Mouse (Mus musculus) MEL (cell line): ENCODE results near the gene Olfm2. TPM values are rescaled to one million over a fixed set of nuclear protein-coding genes. Genes with fewer than 3 reads are reported as not detected.

Source experiments
- BHLHE40 ChIP-seq: IDR thresholded peaks from 2 replicates; pipeline ENCODE4 v1.6.1; 2012; ENCODE audit warnings: low read depth, mild to moderate bottlenecking, inconsistent platforms, low read length, improper control_type of control experiment, borderline replicate concordance
- EP300 ChIP-seq, 2 experiments: IDR thresholded peaks; 2 replicates each; pipeline ENCODE4 v1.6.1; 2011; ENCODE audit warnings: improper control_type of control experiment in 2 of 2, low read length in 2 of 2, low read depth in 1 of 2, mild to moderate bottlenecking in 1 of 2
- HCFC1 ChIP-seq: IDR thresholded peaks from 2 replicates; pipeline ENCODE4 v1.6.1; 2012; ENCODE audit warnings: low read depth, mild to moderate bottlenecking, inconsistent platforms, low read length, improper control_type of control experiment, moderate library complexity
- MAX ChIP-seq: IDR thresholded peaks from 2 replicates; pipeline ENCODE4 v1.6.1; 2011; ENCODE audit warnings: low read length, improper control_type of control experiment
- MXI1 ChIP-seq: IDR thresholded peaks from 2 replicates; pipeline ENCODE4 v1.6.1; 2011; ENCODE audit warnings: mild to moderate bottlenecking, low read depth, low read length, improper control_type of control experiment
- MYB ChIP-seq: IDR thresholded peaks from 2 replicates; pipeline ENCODE4 v1.6.1; 2011; ENCODE audit warnings: mild to moderate bottlenecking, low read depth, low read length, improper control_type of control experiment
- USF2 ChIP-seq, 2 experiments: IDR thresholded peaks; 2 replicates each; pipeline ENCODE4 v1.6.1; 2011 to 2012; ENCODE audit warnings: improper control_type of control experiment in 2 of 2, low read length in 2 of 2, borderline replicate concordance in 1 of 2, inconsistent platforms in 1 of 2, low read depth in 1 of 2, mild to moderate bottlenecking in 1 of 2; ENCODE audit not compliant: insufficient read depth in 1 of 2
- polyA plus RNA-seq, 2 experiments: library from polyadenylated mRNA; stranded (reverse) in 1 of 2; unstranded in 1 of 2; fragments of >175 nt in 1 of 2; fragments of >200 nt in 1 of 2; gene quantifications; 2 replicates each; pipeline versions ENCODE4 v1.2.1 to v1.2.4; 2012; ENCODE audit warnings: low replicate concordance in 2 of 2, low read depth in 1 of 2; ENCODE audit not compliant: insufficient read length in 2 of 2, insufficient read depth in 1 of 2, missing spikeins in 1 of 2
- total RNA-seq: library from RNA; depleted of rRNA; stranded (reverse); fragments of 300-350 nt; gene quantifications from 2 replicates; pipeline ENCODE4 v1.2.3, GENCODE M21; 2012; rRNA removed

Gene Olfm2
- total and polyA plus RNA-seq, 3 experiments: 0.54 to 1.9 TPM; not detected in 1

DNA sequence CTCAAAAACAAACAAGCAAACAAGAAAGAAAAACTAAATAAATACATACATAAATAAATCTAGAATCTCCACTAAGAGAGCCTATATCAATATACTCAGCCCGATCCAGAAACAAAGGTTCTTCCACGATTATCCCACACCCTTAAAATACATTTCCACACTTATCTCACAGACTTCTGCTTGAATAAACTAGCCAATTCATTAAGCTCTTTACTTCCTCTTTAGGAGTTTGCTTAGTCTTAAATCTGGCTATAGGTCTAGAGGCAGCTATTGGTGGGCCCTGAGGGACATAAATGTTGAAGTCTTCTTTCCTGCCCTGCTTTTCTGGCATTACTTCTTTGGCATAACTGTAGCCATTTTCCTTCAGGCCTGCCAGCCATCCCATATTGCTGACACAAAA is 114.8 kb downstream of the Olfm2 start (continued):
- TF ChIP-seq EP300 (IDR thresholded peaks at IDR 0.05; ENCODE audit: low read depth in 1 of 2, low read length in 2 of 2) (peak in 1 of 2 experiments; percentile 68; a peak in 2 of 4 replicates), HCFC1 (0 out of 2 replicates have a peak, but pooled peaks have one; percentile 30), MYB (no peak), MAX (no peak), MXI1 (no peak), BHLHE40 (no peak), USF2 (IDR thresholded peaks at IDR 0.05; ENCODE audit: borderline replicate concordance in 1 of 2, insufficient read depth in 1 of 2, low read depth in 1 of 2, low read length in 2 of 2) (no peak)

Other genes starting within 250 kb of the Olfm2 start
- 68.1 and 88.0 TPM in 2 replicates for gene Zfp266, start 224.9 kb downstream of the Olfm2 start, total RNA-seq
- 10 to 100 TPM; 30.7 to 31.5 TPM for gene Zfp266, start 224.9 kb downstream of the Olfm2 start, polyA plus RNA-seq
- gene Zfp846, start 165.1 kb downstream of the Olfm2 start, total RNA-seq: 7.8 and 10.2 TPM in 2 replicates
- gene Zfp846, start 165.1 kb downstream of the Olfm2 start, polyA plus RNA-seq: 10 to 100 TPM in 1 of 2 experiments, not detected in 1; 11.2 TPM
- gene Ubl5, start 103.5 kb downstream of the Olfm2 start, total RNA-seq: 867 and 1,103 TPM in 2 replicates
- 100 to 1,000 TPM in 1 of 2 experiments, not detected in 1; 850 TPM for gene Ubl5, start 103.5 kb downstream of the Olfm2 start, polyA plus RNA-seq
- 14.9 and 16.4 TPM in 2 replicates for gene Fbxl12, start 101.6 kb downstream of the Olfm2 start, total RNA-seq
- gene Fbxl12, start 101.6 kb downstream of the Olfm2 start, polyA plus RNA-seq: 10 to 100 TPM in 1 of 2 experiments, not detected in 1; 44.0 TPM
- 179 and 202 TPM in 2 replicates for gene Pin1, start 94.3 kb downstream of the Olfm2 start, total RNA-seq
- 100 to 1,000 TPM; 136 to 201 TPM for gene Pin1, start 94.3 kb downstream of the Olfm2 start, polyA plus RNA-seq
- gene Col5a3, start 68.7 kb upstream of the Olfm2 start, total RNA-seq: 0.07 and 0.08 TPM in 2 replicates
- under 1 TPM in 1 of 2 experiments, not detected in 1; 0.53 TPM for gene Col5a3, start 68.7 kb upstream of the Olfm2 start, polyA plus RNA-seq
- gene Rdh8, start 72.2 kb upstream of the Olfm2 start, total RNA-seq: not detected in 2 replicates
- gene Rdh8, start 72.2 kb upstream of the Olfm2 start, polyA plus RNA-seq: not detected
- 53.9 and 63.7 TPM in 2 replicates for gene A230050P20Rik, start 122.3 kb upstream of the Olfm2 start, total RNA-seq
- 100 to 1,000 TPM; 190 to 199 TPM for gene A230050P20Rik, start 122.3 kb upstream of the Olfm2 start, polyA plus RNA-seq
- gene Angptl6, start 133.4 kb upstream of the Olfm2 start, total RNA-seq: 10.9 and 18.1 TPM in 2 replicates
- gene Angptl6, start 133.4 kb upstream of the Olfm2 start, polyA plus RNA-seq: 10 to 100 TPM in 1 of 2 experiments, not detected in 1; 22.6 TPM
- 612 and 763 TPM in 2 replicates for gene Ppan, start 141.8 kb upstream of the Olfm2 start, total RNA-seq
- 100 to 1,000 TPM; 251 to 953 TPM for gene Ppan, start 141.8 kb upstream of the Olfm2 start, polyA plus RNA-seq
- gene Eif3g, start 152.3 kb upstream of the Olfm2 start, total RNA-seq: 1,228 and 1,516 TPM in 2 replicates
- gene Eif3g, start 152.3 kb upstream of the Olfm2 start, polyA plus RNA-seq: 1,000 to 10,000 TPM in 1 of 2 experiments, not detected in 1; 1,873 TPM
- 412 and 448 TPM in 2 replicates for gene Dnmt1, start 213.5 kb upstream of the Olfm2 start, total RNA-seq
- 1,000 to 10,000 TPM in 1 of 2 experiments, 100 to 1,000 TPM in 1; 681 to 1,953 TPM for gene Dnmt1, start 213.5 kb upstream of the Olfm2 start, polyA plus RNA-seq
- 6.4 and 6.6 TPM in 2 replicates for gene S1pr2, start 230.4 kb upstream of the Olfm2 start, total RNA-seq
- gene S1pr2, start 230.4 kb upstream of the Olfm2 start, polyA plus RNA-seq: 10 to 100 TPM in 1 of 2 experiments, not detected in 1; 27.4 TPM